In the genomic region with DNA sequence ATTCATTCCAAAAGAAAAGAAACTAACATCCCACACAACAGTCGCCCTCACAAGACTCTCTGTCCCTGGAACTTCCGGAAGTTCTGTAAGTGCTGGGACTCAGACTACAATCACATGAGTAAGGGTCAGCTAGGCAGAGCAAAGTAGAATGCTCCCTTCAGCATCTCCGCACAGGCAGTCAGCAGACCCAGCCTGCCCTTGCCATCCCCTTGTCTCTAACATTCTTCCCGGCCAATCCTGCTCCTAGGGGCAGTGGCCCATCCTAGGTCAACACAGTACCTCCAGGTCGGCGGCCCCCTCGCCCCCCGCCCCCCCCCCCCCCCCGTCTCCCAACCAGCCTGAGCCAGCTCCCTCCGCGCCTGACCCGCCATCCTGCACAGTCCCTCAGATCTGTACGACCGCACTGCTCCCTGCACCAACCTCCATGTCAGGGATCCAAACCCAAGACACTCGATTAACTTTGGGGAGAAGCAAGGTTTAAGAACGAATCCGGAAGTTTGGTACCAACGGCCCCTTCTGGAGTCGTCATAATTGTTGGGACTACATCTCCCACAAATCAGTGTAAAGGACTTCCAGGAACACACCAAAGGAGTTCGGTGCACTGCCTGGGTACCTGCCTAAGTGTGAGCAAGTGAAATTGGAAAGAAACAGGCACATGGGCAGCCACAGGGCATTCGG, we compare ENCODE assay signal across 8 mouse cellular contexts. TPM values are rescaled to one million over a fixed set of nuclear protein-coding genes. Genes with fewer than 3 reads are reported as not detected.
A peak's percentile ranks its signal among the peaks of the same experiment; 100 is the strongest.
DNase-seq lines count a peak whose midpoint lies in the region; ATAC-seq and TF ChIP-seq lines count a peak whose summit lies in the region.

A gene (minus strand): TSS at position 533 of the 678 bp plus-strand sequence.

- in situ Hi-C loops in ES-E14 (cut with MboI; ENCODE audit: low sequenced_read_pairs in 2 of 2, unreplicated experiment in 2 of 2) = loop anchor here in 1 of 2 experiments (5.0 kb wide), 1 partner anchor 461 kb away; no protein-coding TSS in a partner anchor

- TF ChIP-seq CTCF in lung, embryonic 14.5 days (IDR thresholded peaks at IDR 0.05; ENCODE audit: low read depth) = no peak

- WGBS in lung, embryonic 14.5 days = 2% methylated on average over 17 of the region's 21 CpGs

- H3K27me3 ChIP-seq in lung, embryonic 14.5 days (ENCODE audit: insufficient read depth, low read length) = no peaks in the 10 kb centered on the region

- H3K4me1 ChIP-seq in ES-E14 (ENCODE audit: control insufficient read depth in 2 of 2, insufficient read depth in 2 of 2, low read length in 2 of 2, poor library complexity in 1 of 2) = 0 out of 4 replicates have a peak, but pooled peaks cover 0 to 2% of the 10 kb centered on the region in 2 experiments
- no peaks in the 10 kb centered on the region for H3K4me1 ChIP-seq in lung, embryonic 14.5 days (ENCODE audit: insufficient read depth)

- no peaks in the 10 kb centered on the region for H3K36me3 ChIP-seq in ES-E14 (ENCODE audit: control insufficient read depth, insufficient read depth, low read length, poor library complexity, severe bottlenecking)
- no peaks in the 10 kb centered on the region for H3K36me3 ChIP-seq in lung, embryonic 14.5 days (ENCODE audit: insufficient read depth)

- H3K9ac ChIP-seq in ES-E14 (ENCODE audit: insufficient read depth, low read depth, low read length, poor library complexity, severe bottlenecking) = peak within 1 kb of the TSS; percentile 69
- H3K9ac ChIP-seq in lung, embryonic 14.5 days = peak within 1 kb of the TSS; percentile 65

- 0 out of 2 replicates have a peak within 1 kb of the TSS, but pooled peaks have one; percentile 49 for H3K27ac ChIP-seq in ES-E14 (ENCODE audit: insufficient read depth, low read depth, low read length, poor library complexity, severe bottlenecking)
- H3K27ac ChIP-seq in lung, embryonic 14.5 days (ENCODE audit: low read depth) = peak within 1 kb of the TSS; percentile 54; the same call in 1 of the 2 replicates

- peak; percentile 87 for ATAC-seq in lung, embryonic 14.5 days (ENCODE audit: insufficient read depth)
- peak; percentile 57 for ATAC-seq in neutrophil, adult 5-6 weeks (ENCODE audit: extremely low read depth, insufficient number of reproducible peaks, low FRiP score, poor library complexity, severe bottlenecking)

- DNase-seq in ES-E14 (ENCODE audit: low read depth, low spot score) = peak; percentile 42
- peak; percentile 61 to 64 for DNase-seq in cerebellum, adult 18-20 months
- DNase-seq in forelimb bud, embryonic 11.5 days (ENCODE audit: low read depth, low spot score) = peak; percentile 52
- peak; percentile 47 for DNase-seq in heart, postnatal 4 days
- peak; percentile 55 to 59 for DNase-seq in layer of hippocampus, adult 8-10 months (ENCODE audit: low spot score in 2 of 2)
- peak; percentile 75 for DNase-seq in lung, embryonic 14.5 days
- DNase-seq in thymus, postnatal 0 days (ENCODE audit: low spot score) = peak; percentile 60

- peaks cover 2% of the 10 kb centered on the region; the same call in 1 of the 2 replicates for H3K9me3 ChIP-seq in ES-E14 (ENCODE audit: control insufficient read depth, insufficient read depth, low read depth, low read length)
- no peaks in the 10 kb centered on the region; the same call in 1 of the 2 replicates for H3K9me3 ChIP-seq in lung, embryonic 14.5 days (ENCODE audit: low read depth, low read length)

- H3K4me3 ChIP-seq in ES-E14 (ENCODE audit: insufficient read depth in 1 of 2, low read depth in 1 of 2, low read length in 2 of 2, poor library complexity in 1 of 2, severe bottlenecking in 1 of 2) = peak within 1 kb of the TSS; percentile 59 to 73
- peak within 1 kb of the TSS; percentile 54 for H3K4me3 ChIP-seq in lung, embryonic 14.5 days (ENCODE audit: low read depth, low read length)

- H3K4me2 ChIP-seq in lung, embryonic 14.5 days = peak within 1 kb of the TSS; percentile 65

TF ChIP-seq in ES-E14, 5 proteins besides CTCF, POLR2A, EP300 and RAD21:
- TF ChIP-seq HCFC1 (IDR thresholded peaks at IDR 0.05; ENCODE audit: borderline replicate concordance, insufficient read depth, low read length) = peak; percentile 88
- TF ChIP-seq CHD2 (IDR thresholded peaks at IDR 0.05; ENCODE audit: low read depth, low read length) = no peak

RNA-seq across cellular contexts. Expression of the gene that starts here (rescaled TPM):
- total RNA-seq in ES-E14 (2012; rRNA removed) = 19.2 and 22.9 TPM in 2 replicates
- total RNA-seq in heart, postnatal 4 days (2021) = 1 to 10 TPM; 6.1 to 6.4 TPM
- total RNA-seq in layer of hippocampus, adult 8-10 months (2022) = 10 to 100 TPM; 12.4 to 20.6 (median 16.4) TPM
- polyA plus RNA-seq in lung, embryonic 14.5 days (2014; fragmentation: Nextera tagmentation; extraction: Ambion mirVana) = 2.7 and 3.2 TPM in 2 replicates
- total RNA-seq in neutrophil, adult 5-6 weeks (2017) = 11.0 and 20.7 TPM in 2 replicates
- polyA plus RNA-seq in thymus, postnatal 0 days (2015; fragmentation: Nextera tagmentation; extraction: Ambion mirVana) = 3.7 and 3.8 TPM in 2 replicates

Comparison
In these comparisons a context has a peak if more than half of its experiments do, and no peak if none do; other contexts are left out.
1. Peak in every context shown above with its lines: DNase-seq, ATAC-seq, H3K4me3 ChIP-seq and H3K27ac ChIP-seq.